Mouse (Mus musculus) bone marrow, adult 2 months (tissue): ENCODE measurements around the gene Aurkb.

ENCODE experiments used
- CTCF ChIP-seq: fragments of 200-500 bp; IDR thresholded peaks from 2 replicates; pipeline ENCODE4 v1.5.1; 2011; ENCODE audit warnings: low read length, control low read depth; ENCODE audit not compliant: control insufficient read depth, insufficient read depth
- POLR2A ChIP-seq: fragments of 200-500 bp; IDR thresholded peaks from 2 replicates; pipeline ENCODE4 v1.6.1; 2011; ENCODE audit warnings: low read depth, mild to moderate bottlenecking, control low read depth, low read length, borderline replicate concordance; ENCODE audit not compliant: control insufficient read depth

DNA sequence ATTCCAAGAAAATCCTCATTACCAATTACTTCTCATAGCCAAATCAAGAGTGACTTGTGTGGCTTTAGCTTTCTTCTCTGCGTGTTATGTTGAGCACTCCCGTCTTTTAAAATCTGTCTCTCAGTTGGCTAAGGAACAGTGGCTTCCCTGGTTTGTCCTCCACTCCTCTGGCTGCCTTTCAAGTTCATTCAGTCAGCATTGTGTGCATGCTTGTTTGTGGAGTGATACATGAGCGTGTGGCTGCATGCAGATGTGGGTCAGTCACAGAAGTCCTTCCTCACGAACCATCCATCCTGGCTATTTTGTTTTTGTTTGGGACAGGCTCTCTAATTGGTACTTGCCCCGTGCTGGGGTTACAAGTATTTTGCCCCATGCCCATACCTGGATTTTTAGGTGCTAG lies 31.1 kb downstream of the Aurkb start:
- TF ChIP-seq POLR2A = no peak
- no peak for TF ChIP-seq CTCF
